Mouse (Mus musculus) hindbrain, embryonic 12.5 days (tissue): ENCODE measurements at regions not wholly inside any gene's neighbourhood (a gene's known extent, or its start where the extent isn't known, plus 50 kb on each side); places are given as distances from the start of the nearest gene placed in this dataset.
"Not testable (repeated sequence)": the region's sequence is repeated elsewhere in the genome, so short reads cannot be mapped to it uniquely, and the experiment has no call there.

Experiments
- ATAC-seq: fragments of 200-750 bp; cut with Nextera tagmentation; 2 replicates; pipeline ENCODE4 v1.8.0; 2017; ENCODE audit warnings: moderate TSS enrichment; ENCODE audit not compliant: low FRiP score
- H3K27ac ChIP-seq: fragments of 300-500 bp; sonication (generic); 2 replicates; pipeline ENCODE4 v1.5.1; 2016; ENCODE audit warnings: mild to moderate bottlenecking
- H3K27me3 ChIP-seq: fragments of 300-500 bp; sonication (generic); 2 replicates; pipeline ENCODE4 v1.6.1; 2016; ENCODE audit warnings: mild to moderate bottlenecking
- H3K36me3 ChIP-seq: fragments of 300-500 bp; sonication (generic); 2 replicates; pipeline ENCODE4 v1.6.1; 2016; ENCODE audit warnings: mild to moderate bottlenecking
- H3K4me1 ChIP-seq: fragments of 300-500 bp; sonication (generic); 2 replicates; pipeline ENCODE4 v1.6.1; 2016
- H3K4me2 ChIP-seq: fragments of 300-500 bp; sonication (generic); replicated peaks from 2 replicates; pipeline ENCODE4 v1.6.1; 2016; ENCODE audit warnings: mild to moderate bottlenecking
- H3K4me3 ChIP-seq: fragments of 300-500 bp; sonication (generic); 2 replicates; pipeline ENCODE4 v1.5.1; 2016; ENCODE audit warnings: mild to moderate bottlenecking
- H3K9ac ChIP-seq: fragments of 300-500 bp; sonication (generic); 2 replicates; pipeline ENCODE4 v1.6.1; 2016; ENCODE audit warnings: mild to moderate bottlenecking, moderate library complexity
- H3K9me3 ChIP-seq: fragments of 300-500 bp; sonication (generic); replicated peaks from 2 replicates; pipeline ENCODE4 v1.6.1; 2016; ENCODE audit warnings: mild to moderate bottlenecking
- WGBS: fragments of 180-500 bp; shearing (Covaris S2); methylation state at CpG from one replicate; pipeline ENCODE4 v1.1.7; 2016; 5-methylcytosine and 5-hydroxymethylcytosine counted together

GRCm38 (mm10) chr11:40477294-40477693 lies 217.7 kb downstream of the Mat2b start:
- no peak for ATAC-seq
- Histone ChIP-seq H3K9me3 (no peaks in the 10 kb centered on the region), H3K27ac (no peak overlapping the region), H3K27me3 (no peaks in the 10 kb centered on the region), H3K36me3 (no peaks in the 10 kb centered on the region), H3K4me2 (no peak overlapping the region), H3K9ac (no peak overlapping the region), H3K4me3 (no peak overlapping the region), H3K4me1 (peaks cover 2% of the 10 kb centered on the region; the same call in 1 of the 2 replicates)
- 26% methylated on average over 7 of the region's 7 CpGs for WGBS

GRCm38 (mm10) chr11:40469080-40469705 lies 225.8 kb downstream of the Mat2b start:
- Histone ChIP-seq H3K4me2 (no peak overlapping the region), H3K4me1 (no peaks in the 10 kb centered on the region), H3K27ac (no peak overlapping the region), H3K9ac (no peak overlapping the region), H3K36me3 (no peaks in the 10 kb centered on the region), H3K9me3 (no peaks in the 10 kb centered on the region), H3K4me3 (no peak overlapping the region), H3K27me3 (no peaks in the 10 kb centered on the region)
- ATAC-seq = peak; percentile 86
- 17% methylated on average over 6 of the region's 6 CpGs for WGBS

GRCm38 (mm10) chr11:40456571-40456970 lies 238.4 kb downstream of the Mat2b start:
- 77% methylated on average over 6 of the region's 6 CpGs for WGBS
- peak; percentile 63; the same call in 1 of the 2 replicates for ATAC-seq
- no peaks in the 10 kb centered on the region for H3K27me3 ChIP-seq
- H3K4me3 ChIP-seq = no peak overlapping the region
- no peak overlapping the region for H3K4me2 ChIP-seq
- no peak overlapping the region for H3K27ac ChIP-seq
- H3K4me1 ChIP-seq = 0 out of 2 replicates have a peak, but pooled peaks cover 2% of the 10 kb centered on the region
- H3K36me3 ChIP-seq = no peaks in the 10 kb centered on the region
- no peak overlapping the region for H3K9ac ChIP-seq
- no peaks in the 10 kb centered on the region for H3K9me3 ChIP-seq

- H3K9ac ChIP-seq, H3K9me3 ChIP-seq, H3K27me3 ChIP-seq, H3K4me2 ChIP-seq, H3K36me3 ChIP-seq, H3K4me3 ChIP-seq, H3K4me1 ChIP-seq, ATAC-seq, H3K27ac ChIP-seq: not testable (repeated sequence)
Measured at GRCm38 (mm10) chr11:40454994-40455393, 240.0 kb downstream of the Mat2b start.

GRCm38 (mm10) chr11:40446846-40447245 lies 248.2 kb downstream of the Mat2b start:
- no peaks in the 10 kb centered on the region for H3K9me3 ChIP-seq
- no peaks in the 10 kb centered on the region for H3K27me3 ChIP-seq
- no peak for ATAC-seq
- H3K36me3 ChIP-seq = no peaks in the 10 kb centered on the region
- 82% methylated on average over 2 of the region's 2 CpGs for WGBS
- no peak overlapping the region for H3K27ac ChIP-seq
- no peak overlapping the region for H3K9ac ChIP-seq
- no peaks in the 10 kb centered on the region for H3K4me1 ChIP-seq
- H3K4me2 ChIP-seq = no peak overlapping the region
- no peak overlapping the region for H3K4me3 ChIP-seq

- Histone ChIP-seq H3K4me3 (no peak overlapping the region), H3K27ac (no peak overlapping the region), H3K4me2 (no peak overlapping the region), H3K4me1 (no peaks in the 10 kb centered on the region), H3K36me3 (no peaks in the 10 kb centered on the region), H3K9ac (no peak overlapping the region), H3K9me3 (no peaks in the 10 kb centered on the region), H3K27me3 (no peaks in the 10 kb centered on the region)
- no peak for ATAC-seq
- 70% methylated on average over 1 of the region's 1 CpGs for WGBS
Measured at GRCm38 (mm10) chr11:40434002-40434401, 261.0 kb downstream of the Mat2b start.

- H3K4me2 ChIP-seq = no peak overlapping the region
- no peaks in the 10 kb centered on the region for H3K27me3 ChIP-seq
- no peaks in the 10 kb centered on the region for H3K9me3 ChIP-seq
- H3K4me3 ChIP-seq = no peak overlapping the region
- no peak for ATAC-seq
- WGBS = 92% methylated on average over 2 of the region's 2 CpGs
- no peaks in the 10 kb centered on the region for H3K36me3 ChIP-seq
- no peak overlapping the region for H3K9ac ChIP-seq
- H3K27ac ChIP-seq = no peak overlapping the region
- no peaks in the 10 kb centered on the region for H3K4me1 ChIP-seq
Measured at GRCm38 (mm10) chr11:40428858-40429257, 266.1 kb downstream of the Mat2b start.

GRCm38 (mm10) chr11:40424316-40424715 lies 270.7 kb downstream of the Mat2b start:
- no peaks in the 10 kb centered on the region for H3K36me3 ChIP-seq
- ATAC-seq = no peak
- H3K4me2 ChIP-seq = no peak overlapping the region
- H3K4me3 ChIP-seq = no peak overlapping the region
- H3K27me3 ChIP-seq = no peaks in the 10 kb centered on the region
- WGBS = 66% methylated on average over 3 of the region's 3 CpGs
- no peak overlapping the region for H3K9ac ChIP-seq
- H3K4me1 ChIP-seq = no peaks in the 10 kb centered on the region
- no peak overlapping the region for H3K27ac ChIP-seq
- H3K9me3 ChIP-seq = no peaks in the 10 kb centered on the region

GRCm38 (mm10) chr11:40407571-40407970 lies 287.4 kb downstream of the Mat2b start:
- Histone ChIP-seq H3K9me3 (no peaks in the 10 kb centered on the region), H3K4me3 (no peak overlapping the region), H3K9ac (no peak overlapping the region), H3K27me3 (no peaks in the 10 kb centered on the region), H3K36me3 (no peaks in the 10 kb centered on the region), H3K4me2 (no peak overlapping the region), H3K4me1 (no peaks in the 10 kb centered on the region), H3K27ac (no peak overlapping the region)
- no peak for ATAC-seq

GRCm38 (mm10) chr11:40402249-40402648 lies 292.8 kb downstream of the Mat2b start:
- Histone ChIP-seq H3K4me1 (peaks cover 6% of the 10 kb centered on the region; the same call in 1 of the 2 replicates), H3K4me3 (no peak overlapping the region), H3K9ac (no peak overlapping the region), H3K9me3 (no peaks in the 10 kb centered on the region), H3K4me2 (no peak overlapping the region), H3K27ac (no peak overlapping the region), H3K27me3 (no peaks in the 10 kb centered on the region), H3K36me3 (no peaks in the 10 kb centered on the region)
- no peak for ATAC-seq
- 81% methylated on average over 1 of the region's 1 CpGs for WGBS

GRCm38 (mm10) chr11:40397453-40398104 lies 297.4 kb downstream of the Mat2b start:
- H3K36me3 ChIP-seq = no peaks in the 10 kb centered on the region
- H3K4me1 ChIP-seq = peaks cover 19% of the 10 kb centered on the region
- 39% methylated on average over 9 of the region's 9 CpGs for WGBS
- no peaks in the 10 kb centered on the region for H3K27me3 ChIP-seq
- H3K9ac ChIP-seq = no peak overlapping the region
- no peak overlapping the region for H3K27ac ChIP-seq
- no peaks in the 10 kb centered on the region for H3K9me3 ChIP-seq
- peak; percentile 80 for ATAC-seq
- H3K4me3 ChIP-seq = no peak overlapping the region
- no peak overlapping the region for H3K4me2 ChIP-seq

GRCm38 (mm10) chr11:40395331-40395730 lies 299.7 kb downstream of the Mat2b start:
- H3K9me3 ChIP-seq = no peaks in the 10 kb centered on the region
- H3K27ac ChIP-seq = peak overlapping the region; percentile 57; the same call in 1 of the 2 replicates
- H3K27me3 ChIP-seq = no peaks in the 10 kb centered on the region
- ATAC-seq = no peak
- no peak overlapping the region for H3K9ac ChIP-seq
- no peaks in the 10 kb centered on the region for H3K36me3 ChIP-seq
- H3K4me2 ChIP-seq = no peak overlapping the region
- 67% methylated on average over 11 of the region's 11 CpGs for WGBS
- H3K4me1 ChIP-seq = peaks cover 19% of the 10 kb centered on the region
- no peak overlapping the region for H3K4me3 ChIP-seq

GRCm38 (mm10) chr11:40394864-40395266 lies 300.1 kb downstream of the Mat2b start:
- peak; percentile 55; the same call in 1 of the 2 replicates for ATAC-seq
- Histone ChIP-seq H3K9ac (no peak overlapping the region), H3K4me1 (peaks cover 19% of the 10 kb centered on the region), H3K4me2 (no peak overlapping the region), H3K4me3 (no peak overlapping the region), H3K27me3 (no peaks in the 10 kb centered on the region), H3K36me3 (no peaks in the 10 kb centered on the region), H3K9me3 (no peaks in the 10 kb centered on the region), H3K27ac (peak overlapping the region; percentile 57; the same call in 1 of the 2 replicates)
- 25% methylated on average over 7 of the region's 7 CpGs for WGBS
